Mouse (Mus musculus) T-helper 2 cell (primary cell): ENCODE data around the gene Emx1.

Source experiments
- in situ Hi-C: fragments of 300-600 bp; cut with MboI, MseI; formaldehyde crosslinking; loops from one replicate; pipeline ENCODE4 v1.15.1; 2025; ENCODE audit warnings: high pct_unique_total_duplicates

Emx1 gene

GRCm38 (mm10) chr6:85188256-85189110 is 1.2 kb downstream of the Emx1 start:
- in situ Hi-C loops = no loop called here

DNA sequence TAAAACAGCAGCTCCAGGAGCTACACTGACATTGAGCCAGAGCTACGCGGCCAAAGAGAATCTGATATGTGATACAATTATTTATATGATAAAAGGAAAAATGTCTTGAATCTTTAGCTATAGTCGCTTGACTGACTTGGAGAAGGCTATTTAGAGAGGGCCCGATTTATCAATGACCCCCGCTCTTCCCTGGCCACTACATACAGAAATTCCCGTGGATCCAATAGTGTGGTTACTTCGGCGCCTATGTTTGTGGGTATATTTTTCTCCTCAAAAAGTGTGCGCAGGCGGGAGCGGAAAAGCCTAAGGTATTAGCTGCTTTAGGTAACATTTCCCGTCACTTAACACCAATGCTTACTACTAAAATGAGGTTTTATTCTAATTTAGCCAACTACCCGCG is 2.1 kb downstream of the Emx1 start:
- in situ Hi-C loops = no loop called here

GRCm38 (mm10) chr6:85189911-85190591 is 2.8 kb downstream of the Emx1 start:
- in situ Hi-C loops = no loop called here

DNA sequence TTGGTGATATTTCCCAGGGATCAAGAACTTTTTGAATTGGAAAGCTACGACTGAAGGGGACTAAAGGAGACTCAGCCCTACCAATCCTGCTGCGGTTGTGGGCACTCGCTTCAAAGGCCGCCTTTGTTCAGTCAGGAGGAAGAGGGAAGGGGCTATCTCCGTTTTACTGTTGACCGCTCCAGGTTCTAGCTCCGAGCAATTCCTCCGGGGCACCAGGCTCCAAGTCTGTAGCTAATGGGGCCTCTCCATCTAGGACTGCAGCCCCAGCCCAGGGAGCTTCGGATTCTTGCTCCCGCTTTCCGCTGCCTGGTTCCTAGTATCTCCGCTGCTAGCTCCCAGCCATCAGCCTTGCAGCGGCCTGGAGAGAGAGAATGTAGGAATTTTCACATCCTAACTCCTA is 3.4 kb downstream of the Emx1 start:
- in situ Hi-C loops = no loop called here

DNA sequence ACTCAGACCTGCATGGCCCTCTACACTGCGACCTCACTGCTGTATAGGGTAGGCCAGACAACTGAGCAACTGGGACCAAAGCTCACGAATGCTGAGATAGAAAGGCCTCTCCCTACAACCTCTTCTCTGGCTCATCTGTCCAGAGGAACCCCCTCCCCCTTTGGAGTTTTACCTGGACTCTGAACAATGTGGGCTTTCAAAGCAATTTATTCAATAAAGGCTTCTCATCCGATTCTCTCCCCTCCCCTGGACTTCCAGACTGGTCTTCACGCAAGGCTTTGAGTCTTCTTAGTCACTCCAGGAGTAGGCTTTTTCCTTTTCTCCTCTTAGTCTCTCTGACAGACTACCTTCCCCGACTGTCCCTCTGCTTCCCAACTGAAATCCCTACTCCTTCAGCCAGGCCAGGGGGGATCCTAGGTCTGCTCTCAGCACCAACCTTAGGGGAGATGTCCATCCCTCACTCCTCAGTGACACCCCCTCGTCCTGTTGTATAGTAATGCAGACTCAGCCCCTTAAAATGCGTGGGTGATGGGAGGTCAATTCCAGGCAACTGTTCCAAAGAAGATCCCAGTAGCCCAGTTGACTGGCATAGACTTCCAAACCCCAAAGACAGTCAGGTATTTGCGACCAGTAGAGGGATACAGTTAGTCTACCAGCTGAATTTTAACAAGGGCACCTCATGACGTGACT is 4.7 kb downstream of the Emx1 start:
- in situ Hi-C loops = no loop called here

DNA sequence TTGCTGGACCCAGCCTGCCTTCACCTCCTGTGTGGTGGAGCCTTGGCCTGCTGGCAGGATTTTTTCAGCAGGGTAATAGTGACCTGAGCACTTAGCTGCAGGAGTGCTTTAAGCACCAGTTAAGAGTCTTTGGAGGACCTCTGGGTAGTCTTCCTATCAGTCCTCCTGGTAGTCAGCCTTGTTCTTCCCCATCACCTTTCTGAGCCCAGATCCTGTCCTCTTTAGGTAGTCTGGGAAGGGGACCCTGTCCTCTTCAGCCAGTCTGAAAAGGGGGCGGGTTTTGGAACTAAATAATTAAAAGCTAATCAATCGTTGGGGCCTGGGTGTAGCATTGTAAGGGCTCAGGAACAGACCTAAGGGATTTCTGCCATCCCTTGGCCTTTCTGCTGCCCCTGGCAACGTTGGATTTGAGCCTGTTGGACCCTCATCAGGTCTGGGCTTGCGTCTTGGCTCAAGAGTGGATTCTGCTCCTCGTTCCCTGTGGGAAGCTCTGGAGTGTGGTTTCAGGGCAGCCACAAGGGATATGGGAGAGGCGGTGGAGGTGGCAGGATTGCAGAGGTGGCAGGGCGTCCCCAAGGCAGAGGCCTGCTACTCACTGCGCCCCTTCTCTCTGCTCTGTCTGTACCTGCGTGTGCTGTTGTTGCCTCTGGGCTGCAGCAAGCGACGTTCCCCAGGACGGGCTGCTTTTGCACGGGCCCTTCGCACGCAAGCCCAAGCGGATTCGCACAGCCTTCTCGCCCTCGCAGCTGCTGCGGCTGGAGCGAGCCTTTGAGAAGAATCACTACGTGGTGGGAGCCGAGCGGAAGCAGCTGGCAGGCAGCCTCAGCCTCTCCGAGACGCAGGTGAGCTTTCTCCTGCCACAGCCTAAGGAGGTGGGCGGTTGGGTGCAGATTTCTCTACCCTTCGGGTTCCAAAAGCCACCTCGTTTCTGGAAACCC is 6.4 kb downstream of the Emx1 start:
- in situ Hi-C loops = no loop called here

- in situ Hi-C loops = no loop called here
These were observed 10.7 kb downstream of the Emx1 start for GRCm38 (mm10) chr6:85197951-85198350.

DNA sequence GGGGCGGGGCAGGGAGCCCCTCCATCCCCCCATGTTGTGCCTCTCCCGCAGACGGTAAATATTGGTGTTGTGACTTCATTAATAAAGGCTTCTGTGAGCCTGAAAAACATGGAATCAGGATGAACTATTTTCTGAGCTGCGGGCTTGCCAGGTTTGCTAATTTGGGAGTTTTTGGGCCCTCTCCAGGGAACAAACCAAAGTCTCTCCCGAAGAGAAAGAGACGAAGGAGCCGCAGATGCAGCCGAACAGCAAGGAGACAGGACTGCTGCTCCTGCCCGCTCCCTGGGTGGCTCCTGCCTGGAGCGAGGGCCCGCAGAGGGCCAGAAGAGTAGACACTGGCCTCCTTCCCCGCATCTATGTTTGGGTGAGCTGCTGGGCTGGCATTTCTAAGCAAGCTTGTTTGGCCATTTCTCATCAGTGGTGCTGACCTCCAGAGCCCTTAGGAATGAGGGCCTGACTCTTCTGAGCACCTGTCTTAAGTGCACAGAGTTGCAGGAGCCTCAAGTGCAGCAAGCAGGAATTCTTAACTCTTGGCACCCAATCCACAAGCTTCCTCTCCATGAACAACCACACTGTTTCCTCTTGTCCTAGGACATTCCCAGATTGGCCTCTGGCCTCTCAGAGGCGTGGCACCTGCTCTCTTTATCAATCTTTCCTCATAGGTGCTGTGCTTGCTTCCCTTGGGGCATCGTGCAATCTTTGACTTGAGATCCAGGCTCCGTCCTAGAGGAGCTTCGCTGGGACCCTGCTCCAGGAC is 19.1 kb downstream of the Emx1 start:
- in situ Hi-C loops = no loop called here

- in situ Hi-C loops = no loop called here
These were observed 19.7 kb downstream of the Emx1 start for GRCm38 (mm10) chr6:85206939-85207285.

GRCm38 (mm10) chr6:85207345-85207744 is 20.1 kb downstream of the Emx1 start:
- in situ Hi-C loops = no loop called here

GRCm38 (mm10) chr6:85209226-85209967 is 22.2 kb downstream of the Emx1 start:
- in situ Hi-C loops = no loop called here

GRCm38 (mm10) chr6:85210686-85211085 is 23.4 kb downstream of the Emx1 start:
- in situ Hi-C loops = no loop called here

DNA sequence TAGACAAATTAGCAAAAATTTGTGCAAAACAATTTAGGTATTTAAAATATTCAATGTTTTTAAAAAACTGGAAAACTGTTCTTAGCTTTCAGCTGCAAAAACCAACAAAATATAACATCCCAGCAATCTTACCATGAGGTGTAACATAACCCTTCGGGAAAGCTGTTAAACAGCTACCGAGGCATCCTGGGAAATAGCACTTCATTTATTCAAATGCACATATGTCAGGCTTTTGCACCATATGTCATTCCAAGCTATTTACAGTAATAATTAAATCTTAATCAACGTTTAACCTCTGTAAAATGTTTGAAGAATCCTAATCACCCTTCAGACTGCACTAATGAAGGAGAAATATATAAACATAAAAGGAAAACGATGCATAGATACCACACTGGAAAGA is 31.0 kb downstream of the Emx1 start:
- in situ Hi-C loops = no loop called here

DNA sequence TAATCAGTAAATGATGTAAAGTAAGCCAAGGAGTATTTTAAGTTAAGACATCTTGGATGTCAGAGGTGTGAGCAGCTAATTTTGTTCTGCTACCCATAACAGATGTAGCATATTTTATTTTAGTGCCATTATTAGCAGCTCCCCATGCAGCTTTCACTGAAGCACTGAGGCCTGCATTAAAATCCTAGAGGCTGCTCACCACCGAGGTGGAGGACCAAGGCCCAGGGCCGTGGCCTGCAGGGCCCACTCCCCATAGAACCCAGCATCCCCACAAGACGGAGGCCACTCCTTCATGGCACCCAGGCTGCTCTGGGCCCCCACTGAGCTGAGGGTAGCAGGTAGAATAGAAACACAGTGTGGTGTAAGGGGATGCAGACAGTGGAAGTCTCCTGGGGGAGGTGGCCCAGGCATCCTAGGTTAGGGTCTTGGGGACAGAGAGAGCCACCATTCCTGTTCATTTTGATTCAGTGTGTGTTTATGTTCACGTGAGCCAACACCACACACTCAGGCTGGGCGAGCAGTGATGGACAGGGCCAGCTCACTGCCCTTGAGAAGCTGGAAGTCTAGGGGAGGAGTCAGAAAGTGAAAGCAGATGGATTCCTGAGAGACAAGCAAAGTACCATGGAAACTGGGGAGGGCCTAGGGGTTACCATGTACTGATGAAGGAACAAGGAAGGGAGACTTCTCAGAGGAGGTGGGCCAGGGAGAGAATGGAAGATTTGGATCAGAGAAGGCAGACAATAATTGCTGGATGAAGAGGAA is 31.6 kb downstream of the Emx1 start:
- in situ Hi-C loops = no loop called here

- in situ Hi-C loops = loop anchor here (10.0 kb wide), 1 partner anchor 1325 kb away; no protein-coding TSS in a partner anchor
These were observed 32.5 kb downstream of the Emx1 start for GRCm38 (mm10) chr6:85219706-85220105.

DNA sequence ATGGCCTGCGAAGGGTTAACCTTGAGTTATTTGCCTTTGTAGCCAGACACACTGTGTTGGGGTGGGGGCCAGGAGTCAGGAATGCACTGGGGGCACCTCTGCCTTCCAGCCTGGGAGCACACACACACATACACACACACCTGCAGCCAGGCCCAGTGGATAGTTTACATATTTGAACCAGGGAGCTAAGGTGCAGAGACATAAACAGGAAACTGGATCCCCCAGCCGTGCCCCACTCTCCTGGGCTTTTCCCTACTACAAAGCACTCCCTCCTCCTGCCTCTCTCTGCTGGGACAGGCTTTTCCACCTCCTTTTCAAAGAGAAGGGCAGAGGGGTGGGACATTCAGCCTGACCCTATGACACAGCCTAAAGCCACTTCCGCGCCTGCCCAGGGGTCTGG is 33.7 kb downstream of the Emx1 start:
- in situ Hi-C loops = loop anchor here (10.0 kb wide), 1 partner anchor 1326 kb away; no protein-coding TSS in a partner anchor

DNA sequence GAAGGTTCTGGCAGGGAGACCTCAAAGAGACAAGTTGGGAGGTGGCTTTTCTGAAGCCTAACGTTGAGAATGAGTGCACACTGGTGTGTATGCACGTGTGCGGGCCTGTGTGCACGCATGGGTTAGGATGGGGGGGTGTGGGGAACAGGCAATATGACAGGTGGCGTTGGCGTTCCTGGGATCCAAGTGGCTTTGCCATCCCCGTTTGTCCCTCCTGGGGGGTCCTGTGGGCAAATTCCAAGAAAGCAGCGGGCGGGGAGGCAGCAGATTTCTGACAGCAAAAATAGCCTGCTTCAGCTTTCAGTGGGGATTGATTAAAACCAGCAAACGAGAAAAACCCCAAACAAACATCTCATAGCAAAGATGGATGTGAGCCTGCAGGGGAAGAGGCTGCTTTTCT is 35.3 kb downstream of the Emx1 start:
- in situ Hi-C loops = loop anchor here (10.0 kb wide), 1 partner anchor 1328 kb away; no protein-coding TSS in a partner anchor

DNA sequence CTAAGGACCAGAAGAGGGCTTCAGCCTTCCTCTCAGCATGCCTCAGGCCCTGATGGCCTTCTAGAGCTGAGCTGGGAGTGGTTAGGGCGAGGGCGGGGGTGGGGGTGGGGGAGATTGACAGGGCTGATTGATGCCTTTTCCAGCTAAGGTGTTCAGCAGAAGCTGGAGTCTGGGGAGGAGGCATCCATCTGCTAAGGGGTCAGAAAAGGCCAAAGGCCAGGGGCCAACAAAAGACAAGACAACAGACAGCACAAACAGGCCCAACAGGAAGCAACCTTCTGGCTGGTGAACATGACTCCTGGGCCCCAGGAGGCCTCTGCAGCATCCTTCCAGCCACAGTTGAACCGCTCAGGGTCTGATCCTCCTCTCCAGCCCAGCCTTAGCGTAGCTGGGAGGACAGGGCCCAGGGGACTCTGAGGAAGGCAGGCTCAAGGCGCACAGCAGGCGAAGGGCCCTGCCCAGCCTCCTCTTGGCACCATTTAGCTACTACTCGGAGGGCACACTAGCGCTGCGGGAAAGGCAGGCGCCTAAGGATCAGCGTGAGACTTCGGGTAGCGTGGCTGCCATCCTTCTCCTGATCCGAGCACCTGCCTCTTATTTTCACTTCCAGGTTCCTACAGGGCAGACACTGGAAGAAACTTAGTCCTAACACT is 36.4 kb downstream of the Emx1 start:
- in situ Hi-C loops = loop anchor here (10.0 kb wide), 1 partner anchor 1329 kb away; no protein-coding TSS in a partner anchor
